Mouse (Mus musculus): ENCODE measurements at regions not wholly inside any gene's neighbourhood (a gene's known extent, or its start where the extent isn't known, plus 50 kb on each side); places are given as distances from the start of the nearest gene placed in this dataset.
"Not testable (repeated sequence)": the region's sequence is repeated elsewhere in the genome, so short reads cannot be mapped to it uniquely, and the experiment has no call there.

- no peak for TF ChIP-seq POLR2A (IDR thresholded peaks at IDR 0.05; ENCODE audit: borderline replicate concordance, low read depth, low read length)
- no peak for TF ChIP-seq CTCF (IDR thresholded peaks at IDR 0.05; ENCODE audit: low read depth, low read length)
- H3K27ac ChIP-seq (ENCODE audit: insufficient read depth, low read depth, low read length), result no peak overlapping the region
- H3K4me3 ChIP-seq (ENCODE audit: insufficient read depth, low read length), result no peak overlapping the region
- H3K4me1 ChIP-seq (ENCODE audit: control insufficient read depth, insufficient read depth, low read length), result peaks cover 3% of the 10 kb centered on the region; the same call in 1 of the 2 replicates
Observed at GRCm38 (mm10) chr13:111903931-111904330, 95.1 kb upstream of the Map3k1 start.

- peaks cover 3% of the 10 kb centered on the region; the same call in 1 of the 2 replicates for H3K4me1 ChIP-seq (ENCODE audit: control insufficient read depth, insufficient read depth, low read length)
- H3K4me3 ChIP-seq (ENCODE audit: insufficient read depth, low read length), result no peak overlapping the region
- no peak overlapping the region for H3K27ac ChIP-seq (ENCODE audit: insufficient read depth, low read depth, low read length)
- TF ChIP-seq CTCF (IDR thresholded peaks at IDR 0.05; ENCODE audit: low read depth, low read length), result no peak
- TF ChIP-seq POLR2A (IDR thresholded peaks at IDR 0.05; ENCODE audit: borderline replicate concordance, low read depth, low read length), result no peak
Observed at GRCm38 (mm10) chr13:111904616-111905212, 95.9 kb upstream of the Map3k1 start.

- Histone ChIP-seq H3K27ac (ENCODE audit: insufficient read depth, low read depth, low read length) (no peak overlapping the region), H3K4me1 (ENCODE audit: control insufficient read depth, insufficient read depth, low read length) (peaks cover 3% of the 10 kb centered on the region; the same call in 1 of the 2 replicates), H3K4me3 (ENCODE audit: insufficient read depth, low read length) (no peak overlapping the region)
- TF ChIP-seq CTCF (IDR thresholded peaks at IDR 0.05; ENCODE audit: low read depth, low read length), result no peak
- TF ChIP-seq POLR2A (IDR thresholded peaks at IDR 0.05; ENCODE audit: borderline replicate concordance, low read depth, low read length), result 0 out of 2 replicates have a peak, but pooled peaks have one; percentile 23
Observed at GRCm38 (mm10) chr13:111905213-111905701, 96.5 kb upstream of the Map3k1 start.

GRCm38 (mm10) chr13:111911071-111911470 is 102.3 kb upstream of the Map3k1 start:
- no peaks in the 10 kb centered on the region for H3K4me1 ChIP-seq (ENCODE audit: control insufficient read depth, insufficient read depth, low read length)
- H3K4me3 ChIP-seq (ENCODE audit: insufficient read depth, low read length), result no peak overlapping the region
- H3K27ac ChIP-seq (ENCODE audit: insufficient read depth, low read depth, low read length), result no peak overlapping the region
- TF ChIP-seq CTCF (IDR thresholded peaks at IDR 0.05; ENCODE audit: low read depth, low read length) (no peak), POLR2A (IDR thresholded peaks at IDR 0.05; ENCODE audit: borderline replicate concordance, low read depth, low read length) (no peak)

DNA sequence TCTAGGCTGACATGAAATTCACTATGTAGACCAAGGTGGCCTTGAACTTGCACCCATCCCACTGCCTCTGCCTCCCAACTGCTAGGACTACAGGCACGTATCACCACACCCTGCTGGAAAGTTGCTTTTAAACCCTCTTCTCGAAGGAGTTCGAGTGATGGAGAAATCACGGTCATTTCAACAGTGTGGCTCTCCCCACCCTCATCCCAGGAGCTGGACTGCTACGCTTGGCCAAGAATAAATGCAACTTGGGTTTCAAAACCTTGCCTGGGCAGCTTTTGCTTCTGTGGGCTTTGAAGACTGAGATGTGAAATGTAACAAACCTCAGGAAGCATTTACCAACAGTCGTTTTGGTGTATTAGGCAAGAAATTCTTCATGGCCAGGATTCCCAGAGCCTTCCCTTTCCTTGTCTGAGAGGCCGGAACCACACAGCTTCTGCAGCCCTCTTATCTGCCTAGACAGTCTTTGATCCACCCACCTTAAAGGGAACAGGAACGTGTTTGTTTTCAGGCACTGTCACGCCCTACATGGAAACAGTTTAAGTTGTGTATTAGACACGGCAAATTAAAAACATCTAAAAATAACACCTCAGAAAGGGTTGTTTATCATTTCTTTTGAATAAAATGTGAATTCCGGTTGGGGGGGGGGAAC is 103.0 kb upstream of the Map3k1 start:
- TF ChIP-seq CTCF (IDR thresholded peaks at IDR 0.05; ENCODE audit: low read depth, low read length) (no peak), POLR2A (IDR thresholded peaks at IDR 0.05; ENCODE audit: borderline replicate concordance, low read depth, low read length) (no peak)
- no peak overlapping the region for H3K27ac ChIP-seq (ENCODE audit: insufficient read depth, low read depth, low read length)
- no peak overlapping the region for H3K4me3 ChIP-seq (ENCODE audit: insufficient read depth, low read length)
- H3K4me1 ChIP-seq (ENCODE audit: control insufficient read depth, insufficient read depth, low read length), result no peaks in the 10 kb centered on the region

- no peak overlapping the region for H3K27ac ChIP-seq (ENCODE audit: insufficient read depth, low read depth, low read length)
- H3K4me3 ChIP-seq (ENCODE audit: insufficient read depth, low read length), result no peak overlapping the region
- TF ChIP-seq POLR2A (IDR thresholded peaks at IDR 0.05; ENCODE audit: borderline replicate concordance, low read depth, low read length) (no peak), CTCF (IDR thresholded peaks at IDR 0.05; ENCODE audit: low read depth, low read length) (no peak)
- no peaks in the 10 kb centered on the region for H3K4me1 ChIP-seq (ENCODE audit: control insufficient read depth, insufficient read depth, low read length)
Observed at GRCm38 (mm10) chr13:111914348-111914913, 105.6 kb upstream of the Map3k1 start.

GRCm38 (mm10) chr13:111919417-111919816 is 110.6 kb upstream of the Map3k1 start:
- not testable (repeated sequence) for H3K4me3 ChIP-seq (ENCODE audit: insufficient read depth, low read length); H3K27ac ChIP-seq (ENCODE audit: insufficient read depth, low read depth, low read length); H3K4me1 ChIP-seq (ENCODE audit: control insufficient read depth, insufficient read depth, low read length)

- H3K4me3 ChIP-seq (ENCODE audit: insufficient read depth, low read length), result no peak overlapping the region
- H3K4me1 ChIP-seq (ENCODE audit: control insufficient read depth, insufficient read depth, low read length), result no peaks in the 10 kb centered on the region
- H3K27ac ChIP-seq (ENCODE audit: insufficient read depth, low read depth, low read length), result no peak overlapping the region
- TF ChIP-seq CTCF (IDR thresholded peaks at IDR 0.05; ENCODE audit: low read depth, low read length) (no peak), POLR2A (IDR thresholded peaks at IDR 0.05; ENCODE audit: borderline replicate concordance, low read depth, low read length) (no peak)
Observed at GRCm38 (mm10) chr13:111920534-111920933, 111.7 kb upstream of the Map3k1 start.

- no peak overlapping the region for H3K27ac ChIP-seq (ENCODE audit: insufficient read depth, low read depth, low read length)
- TF ChIP-seq CTCF (IDR thresholded peaks at IDR 0.05; ENCODE audit: low read depth, low read length) (no peak), POLR2A (IDR thresholded peaks at IDR 0.05; ENCODE audit: borderline replicate concordance, low read depth, low read length) (no peak)
Observed at GRCm38 (mm10) chr13:111921142-111922035, 112.6 kb upstream of the Map3k1 start.

More at GRCm38 (mm10) chr13:111921142-111922035, 112.6 kb upstream of the Map3k1 start:
- Histone ChIP-seq H3K4me3 (ENCODE audit: insufficient read depth, low read length) (no peak overlapping the region), H3K4me1 (ENCODE audit: control insufficient read depth, insufficient read depth, low read length) (no peaks in the 10 kb centered on the region)
